Mouse (Mus musculus) embryonic facial prominence, embryonic 11.5 days (tissue): ENCODE data around the gene Rasip1. TPM values are rescaled to one million over a fixed set of nuclear protein-coding genes. Genes with fewer than 3 reads are reported as not detected.
"Not testable (repeated sequence)": the region's sequence is repeated elsewhere in the genome, so short reads cannot be mapped to it uniquely, and the experiment has no call there.

Experiments used
- ATAC-seq: fragments of 200-750 bp; cut with Nextera tagmentation; replicated peaks from 2 replicates; pipeline ENCODE4 v1.8.0; 2017; ENCODE audit warnings: low read depth; ENCODE audit not compliant: insufficient number of reproducible peaks, low FRiP score, low TSS enrichment
- DNase-seq: peaks from one replicate; pipeline ENCODE4 v3.0.0-alpha.2; 2015; ENCODE audit warnings: low spot score
- H3K27ac ChIP-seq: fragments of 300-500 bp; sonication (generic); replicated peaks from 2 replicates; pipeline ENCODE4 v1.5.1; 2014; ENCODE audit warnings: mild to moderate bottlenecking, low read depth, low read length, control low read depth
- H3K27me3 ChIP-seq: fragments of 300-500 bp; sonication (generic); 2 replicates; pipeline ENCODE4 v1.6.1; 2014; ENCODE audit warnings: mild to moderate bottlenecking, low read length, moderate library complexity, mixed read lengths; ENCODE audit not compliant: control insufficient read depth, insufficient read depth
- H3K36me3 ChIP-seq: fragments of 300-500 bp; sonication (generic); replicated peaks from 2 replicates; pipeline ENCODE4 v1.6.1; 2014; ENCODE audit warnings: low read depth, mild to moderate bottlenecking, low read length, moderate library complexity, mixed read lengths; ENCODE audit not compliant: control insufficient read depth, insufficient read depth
- H3K4me1 ChIP-seq: fragments of 300-500 bp; sonication (generic); 2 replicates; pipeline ENCODE4 v1.6.1; 2014; ENCODE audit warnings: low read length, mixed read lengths; ENCODE audit not compliant: control insufficient read depth, insufficient read depth
- H3K4me2 ChIP-seq: fragments of 300-500 bp; sonication (generic); 2 replicates; pipeline ENCODE4 v1.6.1; 2014; ENCODE audit warnings: low read depth, mild to moderate bottlenecking, control low read depth, low read length, moderate library complexity
- H3K4me3 ChIP-seq: fragments of 300-500 bp; sonication (generic); 2 replicates; pipeline ENCODE4 v1.5.1; 2014; ENCODE audit warnings: low read depth, low read length, control low read depth
- H3K9ac ChIP-seq: fragments of 300-500 bp; sonication (generic); replicated peaks from 2 replicates; pipeline ENCODE4 v1.6.1; 2014; ENCODE audit warnings: mild to moderate bottlenecking, control low read depth, low read length
- H3K9me3 ChIP-seq: fragments of 300-500 bp; sonication (generic); replicated peaks from 2 replicates; pipeline ENCODE4 v1.6.1; 2016; ENCODE audit warnings: mild to moderate bottlenecking, low read length, inconsistent platforms, mixed read lengths; ENCODE audit not compliant: control insufficient read depth
- WGBS: fragments of 180-500 bp; shearing (Covaris S2); extraction: QIAGEN DNeasy Blood & Tissue Kit; methylation state at CpG from one replicate; pipeline ENCODE4 v1.1.7; 2014; 5-methylcytosine and 5-hydroxymethylcytosine counted together
- polyA plus RNA-seq: library from polyadenylated mRNA; unstranded; fragments of >200 nt; fragmentation: Nextera tagmentation; extraction: Ambion mirVana; gene quantifications from 2 replicates; pipeline ENCODE4 v1.2.1, GENCODE M21; 2014

The Rasip1 gene
- polyA plus RNA-seq, 1 experiment from 2014 or later = 5.7 TPM

DNA sequence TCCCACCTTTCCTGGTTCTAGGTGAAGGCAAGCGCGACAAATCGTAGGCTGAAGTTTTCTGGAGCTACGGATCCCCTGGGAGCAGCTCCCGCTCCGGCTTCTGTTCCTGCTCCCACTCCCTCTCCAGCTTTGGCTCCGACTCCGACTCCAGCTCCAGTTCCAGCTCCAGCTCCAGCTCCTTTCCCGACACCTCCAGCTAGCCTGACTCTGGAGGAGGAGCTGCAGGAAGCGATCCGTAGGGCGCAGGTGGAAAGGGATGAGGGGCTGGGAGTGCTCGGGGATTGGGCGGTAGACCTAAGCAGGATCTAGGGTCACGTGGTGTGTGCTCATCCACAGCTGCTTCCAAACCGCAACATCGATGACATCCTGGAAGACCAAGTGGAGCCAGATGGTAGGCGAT lies 16.9 kb downstream of the Rasip1 start:
- Histone ChIP-seq H3K9me3 (no peaks in the 10 kb centered on the region), H3K36me3 (no peaks in the 10 kb centered on the region), H3K27me3 (no peaks in the 10 kb centered on the region), H3K4me3 (peak overlapping the region; percentile 42), H3K4me2 (peak overlapping the region; percentile 71), H3K27ac (0 out of 2 replicates have a peak overlapping the region, but pooled peaks have one; percentile 49), H3K4me1 (no peaks in the 10 kb centered on the region; the same call in 1 of the 2 replicates), H3K9ac (peak overlapping the region; percentile 44)
- ATAC-seq = peak; percentile 29
- DNase-seq = peak; percentile 65
- under 1% methylated on average over 18 of the region's 18 CpGs for WGBS

DNA sequence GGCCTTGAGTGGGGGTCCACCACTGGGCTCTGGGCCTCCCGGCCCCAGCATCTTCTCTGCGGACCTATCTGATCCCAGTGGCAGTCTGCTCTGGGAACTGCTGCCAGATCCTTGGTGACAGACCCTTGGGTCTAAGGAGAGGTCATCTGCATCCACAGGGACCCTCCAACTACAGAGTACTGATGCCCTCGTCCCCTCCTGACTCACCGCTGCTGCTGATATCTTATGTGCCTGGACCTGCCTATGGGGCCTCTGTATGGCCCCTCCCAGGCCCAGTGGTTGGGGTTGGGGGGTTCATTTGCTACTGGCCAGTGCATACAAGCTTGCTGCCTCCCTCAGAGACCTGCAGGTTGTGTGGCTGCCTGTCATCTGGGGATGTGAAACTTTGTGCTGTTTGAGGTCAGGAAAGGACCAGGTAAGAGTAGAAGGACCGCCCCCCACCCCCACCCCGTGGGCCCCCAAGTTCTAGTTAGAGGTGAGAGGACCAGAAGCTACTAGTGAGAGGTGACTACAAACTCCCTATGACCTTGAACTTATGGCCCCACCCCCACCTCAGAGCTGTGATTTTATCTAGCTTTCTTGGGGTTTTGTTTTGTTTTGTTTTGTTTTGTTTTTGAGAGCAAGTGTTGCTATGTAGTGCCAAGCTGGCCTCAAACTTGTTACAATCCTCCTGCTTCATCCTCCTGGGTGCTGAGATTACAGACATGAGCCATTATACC lies 17.7 kb downstream of the Rasip1 start:
- no peak for ATAC-seq

DNA sequence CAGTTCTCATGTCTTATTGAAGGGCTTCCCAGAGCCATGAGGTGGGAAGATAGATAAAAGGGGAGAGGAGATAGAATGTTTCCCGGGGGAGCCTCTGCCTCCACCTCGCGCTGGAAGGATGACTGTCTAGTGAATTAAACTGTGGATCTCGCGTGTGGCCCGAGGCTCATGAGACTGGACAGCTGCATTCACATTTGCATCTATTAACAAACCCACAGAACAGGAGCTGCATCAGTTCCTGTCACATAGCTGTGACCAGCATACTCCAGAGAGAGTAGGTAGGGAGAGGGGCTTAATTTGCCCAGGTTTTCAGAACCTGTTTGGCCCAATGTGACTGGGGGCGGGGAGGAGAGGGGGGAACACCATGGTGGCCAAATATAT lies 18.3 kb downstream of the Rasip1 start:
- H3K4me1 ChIP-seq = no peaks in the 10 kb centered on the region; the same call in 1 of the 2 replicates
- no peaks in the 10 kb centered on the region for H3K36me3 ChIP-seq
- H3K9me3 ChIP-seq = no peaks in the 10 kb centered on the region
- no peak for DNase-seq
- H3K4me3 ChIP-seq = no peak overlapping the region
- no peaks in the 10 kb centered on the region for H3K27me3 ChIP-seq
- H3K4me2 ChIP-seq = no peak overlapping the region
- no peak overlapping the region for H3K9ac ChIP-seq
- ATAC-seq = no peak
- H3K27ac ChIP-seq = no peak overlapping the region
- WGBS = 83% methylated on average over 7 of the region's 7 CpGs

More for the DNA sequence above, 17.7 kb downstream of the Rasip1 start:
- Histone ChIP-seq H3K27ac (no peak overlapping the region), H3K4me1 (no peaks in the 10 kb centered on the region; the same call in 1 of the 2 replicates), H3K4me2 (peak overlapping the region; percentile 71; the same call in 1 of the 2 replicates), H3K9me3 (no peaks in the 10 kb centered on the region), H3K4me3 (peak overlapping the region; percentile 42; the same call in 1 of the 2 replicates), H3K36me3 (no peaks in the 10 kb centered on the region), H3K27me3 (no peaks in the 10 kb centered on the region), H3K9ac (no peak overlapping the region)
- DNase-seq = no peak
- 68% methylated on average over 6 of the region's 6 CpGs for WGBS

DNA sequence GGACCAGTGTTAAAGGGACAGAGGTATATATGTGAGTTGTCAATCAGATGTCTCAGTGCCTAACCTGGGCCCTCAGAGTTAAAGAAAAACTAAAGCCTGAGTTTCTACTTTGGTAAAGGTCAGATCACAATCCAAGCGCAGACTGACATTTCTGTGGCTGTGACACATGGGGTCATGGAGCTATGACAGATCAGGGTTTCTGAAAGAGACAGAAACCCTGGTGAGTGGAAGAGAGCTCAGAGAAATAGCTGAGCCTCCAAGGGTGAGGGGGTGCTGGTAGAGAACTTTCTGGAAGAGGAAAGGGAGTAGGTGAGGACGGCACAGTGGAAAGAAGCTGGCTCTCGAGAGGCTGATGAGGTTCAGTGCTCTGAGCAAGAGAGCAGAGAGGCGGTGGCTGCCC lies 19.4 kb downstream of the Rasip1 start:
- no peak overlapping the region for H3K4me3 ChIP-seq
- H3K27me3 ChIP-seq = no peaks in the 10 kb centered on the region
- no peak for ATAC-seq
- no peaks in the 10 kb centered on the region; the same call in 1 of the 2 replicates for H3K4me1 ChIP-seq
- no peak overlapping the region for H3K4me2 ChIP-seq
- DNase-seq = no peak
- H3K9me3 ChIP-seq = no peaks in the 10 kb centered on the region
- no peaks in the 10 kb centered on the region for H3K36me3 ChIP-seq
- 79% methylated on average over 4 of the region's 4 CpGs for whole genome bisulfite sequencing
- no peak overlapping the region for H3K27ac ChIP-seq
- H3K9ac ChIP-seq = no peak overlapping the region

DNA sequence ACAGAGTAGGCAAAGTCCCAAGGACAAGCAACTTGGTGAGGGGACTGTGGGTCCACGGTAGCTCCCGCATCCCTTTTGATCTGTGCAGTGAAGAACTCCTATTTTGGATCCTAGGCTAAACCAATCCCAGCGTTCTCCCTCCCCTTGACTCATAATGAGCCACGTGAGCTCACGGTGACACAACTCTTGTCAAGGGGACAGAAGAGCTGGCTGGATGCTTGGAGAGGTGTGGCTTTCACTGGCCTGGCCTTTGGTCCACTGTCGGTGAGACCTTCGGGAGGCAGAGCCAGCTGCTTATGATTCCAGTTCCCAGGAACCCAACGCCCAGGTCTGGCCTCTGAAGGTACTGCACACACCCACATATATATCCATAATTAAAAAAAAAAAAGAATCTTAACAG lies 22.1 kb downstream of the Rasip1 start:
- Histone ChIP-seq H3K4me1 (no peaks in the 10 kb centered on the region; the same call in 1 of the 2 replicates), H3K27me3 (no peaks in the 10 kb centered on the region), H3K9ac (no peak overlapping the region), H3K4me2 (no peak overlapping the region), H3K27ac (no peak overlapping the region), H3K9me3 (no peaks in the 10 kb centered on the region), H3K4me3 (no peak overlapping the region), H3K36me3 (no peaks in the 10 kb centered on the region)
- ATAC-seq (no peak), DNase-seq (no peak)
- WGBS = 85% methylated on average over 8 of the region's 8 CpGs

DNA sequence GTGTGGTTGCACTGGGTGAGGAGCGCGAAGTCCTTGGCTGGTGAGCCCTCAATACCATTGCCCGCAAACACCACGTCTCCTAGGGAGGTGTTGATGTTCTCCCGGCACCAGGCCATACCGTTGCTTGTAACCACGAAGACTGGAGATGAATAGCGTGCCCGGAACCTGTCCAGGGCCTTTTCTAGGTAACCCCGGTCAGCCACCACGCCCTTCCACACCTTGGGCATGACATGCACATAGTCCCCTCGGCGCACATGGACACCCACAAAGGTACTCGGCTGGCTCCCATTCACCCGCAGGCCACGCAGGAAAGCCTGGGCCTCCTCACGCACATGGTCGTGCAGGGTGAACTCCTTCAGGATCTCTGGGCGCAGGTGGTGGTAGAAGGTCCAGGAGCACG lies 23.2 kb downstream of the Rasip1 start:
- WGBS = 95% methylated on average over 19 of the region's 20 CpGs
- not testable (repeated sequence) for H3K4me1 ChIP-seq, H3K27ac ChIP-seq, H3K36me3 ChIP-seq, H3K9me3 ChIP-seq, H3K4me3 ChIP-seq, H3K27me3 ChIP-seq, DNase-seq, H3K4me2 ChIP-seq, H3K9ac ChIP-seq, ATAC-seq

DNA sequence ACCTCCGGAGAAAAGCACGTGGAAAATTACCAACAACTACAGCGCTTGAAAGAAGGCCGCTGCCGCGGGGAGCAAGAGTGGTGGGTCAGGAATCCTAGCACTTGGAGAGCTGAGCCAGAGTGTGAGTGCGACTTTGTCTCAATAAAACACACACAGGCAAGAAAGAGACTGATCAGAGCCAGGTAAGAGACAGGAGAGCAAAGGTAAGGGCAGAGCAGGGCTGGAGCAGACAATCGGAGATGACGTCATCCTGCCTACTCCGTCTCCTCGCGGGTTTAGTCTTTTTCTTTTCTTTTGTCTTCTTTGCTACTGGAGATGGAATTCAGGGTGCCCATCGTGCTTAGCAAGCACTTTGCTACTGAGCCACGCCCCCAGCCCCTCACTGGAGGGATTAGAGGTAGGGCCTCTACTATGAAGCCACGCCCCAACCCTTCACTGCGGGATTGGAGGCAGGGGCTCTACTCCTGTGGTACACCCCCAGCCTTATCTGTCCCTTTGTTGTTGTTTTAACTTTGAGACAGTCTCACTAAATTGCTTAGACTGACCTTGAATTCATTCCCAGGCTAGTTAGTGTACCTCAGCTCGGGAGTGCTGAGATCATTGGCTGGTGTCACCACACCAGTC lies 27.2 kb downstream of the Rasip1 start:
- no peaks in the 10 kb centered on the region for H3K36me3 ChIP-seq
- DNase-seq (peak; percentile 41), ATAC-seq (peak; percentile 37; the same call in 1 of the 2 replicates)
- H3K4me1 ChIP-seq = no peaks in the 10 kb centered on the region
- 0 out of 2 replicates have a peak overlapping the region, but pooled peaks have one; percentile 14 for H3K4me2 ChIP-seq
- no peak overlapping the region for H3K27ac ChIP-seq
- no peak overlapping the region for H3K4me3 ChIP-seq
- WGBS = 30% methylated on average over 17 of the region's 17 CpGs
- H3K27me3 ChIP-seq = no peaks in the 10 kb centered on the region
- no peak overlapping the region for H3K9ac ChIP-seq
- H3K9me3 ChIP-seq = no peaks in the 10 kb centered on the region
